Mouse (Mus musculus): ENCODE results near the gene Elmo1.

- no peak for TF ChIP-seq EP300 (IDR thresholded peaks at IDR 0.05; ENCODE audit: insufficient read depth, low read depth, low read length)
- TF ChIP-seq CTCF (IDR thresholded peaks at IDR 0.05; ENCODE audit: low read depth, low read length) = no peak
- TF ChIP-seq POLR2A (IDR thresholded peaks at IDR 0.05; ENCODE audit: insufficient read depth, low read length) = no peak
Measured at GRCm38 (mm10) chr13:20097934-20098593, 7.7 kb downstream of the Elmo1 start.

All from ES-Bruce4 (cell line).